Mouse (Mus musculus): ENCODE measurements around the gene Tpcn2. TPM values are rescaled to one million over a fixed set of nuclear protein-coding genes. Genes with fewer than 3 reads are reported as not detected.
A peak's percentile ranks its signal among the peaks of the same experiment; 100 is the strongest.

Tpcn2 gene
- 2.4 and 2.8 TPM in 2 replicates for polyA plus RNA-seq (2014; fragmentation: Nextera tagmentation; extraction: Ambion mirVana)

DNA sequence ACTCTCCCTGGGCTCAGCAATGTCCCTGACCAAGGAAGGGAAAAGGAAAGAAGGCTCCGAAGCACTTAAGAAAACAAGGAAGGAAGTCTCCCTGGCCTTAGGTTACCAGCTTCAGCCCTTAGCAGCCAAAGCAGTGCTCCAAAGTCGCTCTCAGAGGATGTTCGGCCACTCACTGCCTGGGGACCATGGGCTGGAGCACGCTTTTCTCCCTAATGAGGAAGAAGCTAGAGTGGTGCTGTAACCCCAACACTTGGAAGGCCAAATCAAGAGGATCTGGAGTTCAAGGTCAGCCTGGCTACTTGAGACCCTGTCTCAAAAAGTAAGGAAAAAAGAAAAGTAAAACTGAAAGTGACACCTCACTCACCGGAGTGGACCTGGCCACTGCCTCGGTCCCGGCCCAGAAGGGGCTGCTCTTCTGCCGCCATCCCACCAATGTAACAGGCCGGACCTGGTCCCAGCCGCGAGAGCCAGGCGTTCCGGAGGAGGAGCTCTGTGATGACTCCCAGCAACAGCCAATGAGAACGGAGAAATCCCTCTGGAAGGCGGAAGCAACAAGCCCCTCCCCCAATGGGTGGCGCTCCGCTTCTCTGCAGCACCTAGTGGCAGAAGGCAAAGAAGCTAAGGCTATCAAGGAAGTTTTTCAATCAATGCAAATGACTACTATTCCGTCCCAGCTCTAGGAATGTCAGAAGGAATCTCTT is at the start of gene Tpcn2:
Gene Tpcn2, minus strand, starts transcription at position 525 of the 701 bp plus-strand sequence.
- DNase-seq (ENCODE audit: low spot score) (peak; percentile 96), ATAC-seq (replicated peaks; ENCODE audit: low FRiP score) (peak; percentile 93)
- Histone ChIP-seq H3K9ac (ENCODE audit: low read length) (peak within 1 kb of the TSS; percentile 55), H3K4me3 (ENCODE audit: low read depth, low read length) (peak within 1 kb of the TSS; percentile 48), H3K4me1 (replicated peaks; ENCODE audit: control insufficient read depth, insufficient read depth, low read length) (no peaks in the 10 kb centered on the region), H3K27me3 (ENCODE audit: control insufficient read depth, insufficient read depth, low read length) (no peaks in the 10 kb centered on the region), H3K27ac (ENCODE audit: low read depth, low read length) (no peak within 1 kb of the TSS), H3K4me2 (ENCODE audit: low read depth, low read length, severe bottlenecking) (peak within 1 kb of the TSS; percentile 58), H3K9me3 (ENCODE audit: control insufficient read depth, low read length) (no peaks in the 10 kb centered on the region), H3K36me3 (ENCODE audit: control insufficient read depth, insufficient read depth, low read length) (no peaks in the 10 kb centered on the region; the same call in 1 of the 2 replicates)
- WGBS, result 5% methylated on average over 18 of the region's 18 CpGs

DNA sequence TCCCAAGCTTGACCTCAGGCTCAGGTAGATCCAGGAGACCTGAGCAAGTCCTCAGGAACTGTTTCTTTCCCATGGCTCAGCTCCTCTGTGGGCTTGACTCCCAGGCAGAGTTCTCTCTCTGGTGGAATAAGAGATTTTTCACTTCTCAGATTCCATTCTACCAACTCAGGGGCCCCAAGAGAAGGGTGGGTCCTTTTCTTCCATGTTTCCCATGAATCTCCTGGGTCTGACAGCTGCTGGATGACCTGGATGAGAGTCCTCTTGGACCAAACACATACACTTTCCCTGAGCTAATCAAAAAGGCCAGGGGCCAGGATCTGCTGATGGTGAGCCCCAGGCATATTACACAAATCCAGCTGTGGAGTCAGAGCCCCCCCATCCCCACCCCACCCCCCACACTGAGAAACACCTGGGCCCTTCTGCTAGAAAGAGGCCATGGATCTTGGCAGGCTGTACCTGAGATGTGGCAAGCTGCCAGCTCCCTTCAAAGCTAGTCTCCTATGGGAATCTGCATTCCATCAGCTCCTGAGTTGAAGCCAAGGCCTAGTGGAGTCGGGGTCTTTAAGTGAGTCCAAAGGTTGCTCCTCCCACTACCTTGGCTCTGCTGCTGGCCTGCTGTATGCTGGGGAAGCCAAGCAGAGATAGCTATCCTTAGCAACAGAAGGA is 48.7 kb upstream of the Tpcn2 start:
- Histone ChIP-seq H3K4me3 (ENCODE audit: low read depth, low read length) (no peak overlapping the region), H3K27me3 (ENCODE audit: control insufficient read depth, insufficient read depth, low read length) (no peaks in the 10 kb centered on the region), H3K27ac (ENCODE audit: low read depth, low read length) (no peak overlapping the region), H3K9ac (ENCODE audit: low read length) (no peak overlapping the region), H3K4me1 (replicated peaks; ENCODE audit: control insufficient read depth, insufficient read depth, low read length) (0 out of 2 replicates have a peak, but pooled peaks cover 3% of the 10 kb centered on the region), H3K4me2 (ENCODE audit: low read depth, low read length, severe bottlenecking) (no peak overlapping the region), H3K36me3 (ENCODE audit: control insufficient read depth, insufficient read depth, low read length) (no peaks in the 10 kb centered on the region), H3K9me3 (ENCODE audit: control insufficient read depth, low read length) (no peaks in the 10 kb centered on the region)
- WGBS, result 55% methylated on average over 1 of the region's 1 CpGs
- ATAC-seq (replicated peaks; ENCODE audit: low FRiP score), result no peak
- no peak for DNase-seq (ENCODE audit: low spot score)

DNA sequence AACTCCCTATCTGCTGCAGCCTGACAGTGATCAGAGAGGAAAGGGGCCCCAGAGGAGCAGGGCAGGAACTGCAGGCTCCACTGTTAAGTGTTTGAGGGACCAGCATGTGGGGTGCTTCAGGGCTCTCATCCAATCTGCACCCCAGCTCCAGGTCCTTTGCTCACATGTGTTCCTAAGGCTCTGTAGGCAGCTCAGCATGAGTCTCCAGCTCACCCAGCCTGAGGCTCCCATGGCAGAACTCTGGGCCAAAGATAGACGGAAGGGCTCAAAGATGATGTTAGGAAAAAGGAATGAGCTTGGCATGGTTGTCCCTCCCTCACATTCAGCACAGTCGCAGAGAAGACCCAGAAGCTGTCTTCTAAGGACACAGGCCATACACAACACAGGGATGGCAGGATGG is 46.8 kb upstream of the Tpcn2 start:
- H3K4me3 ChIP-seq (ENCODE audit: low read depth, low read length), result no peak overlapping the region
- H3K4me2 ChIP-seq (ENCODE audit: low read depth, low read length, severe bottlenecking), result no peak overlapping the region
- DNase-seq (ENCODE audit: low spot score), result no peak
- no peaks in the 10 kb centered on the region for H3K36me3 ChIP-seq (ENCODE audit: control insufficient read depth, insufficient read depth, low read length)
- WGBS, result 89% methylated on average over 2 of the region's 2 CpGs
- 0 out of 2 replicates have a peak, but pooled peaks cover 3% of the 10 kb centered on the region for H3K4me1 ChIP-seq (replicated peaks; ENCODE audit: control insufficient read depth, insufficient read depth, low read length)
- H3K27ac ChIP-seq (ENCODE audit: low read depth, low read length), result no peak overlapping the region
- H3K27me3 ChIP-seq (ENCODE audit: control insufficient read depth, insufficient read depth, low read length), result no peaks in the 10 kb centered on the region
- ATAC-seq (replicated peaks; ENCODE audit: low FRiP score), result no peak
- H3K9ac ChIP-seq (ENCODE audit: low read length), result no peak overlapping the region
- H3K9me3 ChIP-seq (ENCODE audit: control insufficient read depth, low read length), result no peaks in the 10 kb centered on the region

DNA sequence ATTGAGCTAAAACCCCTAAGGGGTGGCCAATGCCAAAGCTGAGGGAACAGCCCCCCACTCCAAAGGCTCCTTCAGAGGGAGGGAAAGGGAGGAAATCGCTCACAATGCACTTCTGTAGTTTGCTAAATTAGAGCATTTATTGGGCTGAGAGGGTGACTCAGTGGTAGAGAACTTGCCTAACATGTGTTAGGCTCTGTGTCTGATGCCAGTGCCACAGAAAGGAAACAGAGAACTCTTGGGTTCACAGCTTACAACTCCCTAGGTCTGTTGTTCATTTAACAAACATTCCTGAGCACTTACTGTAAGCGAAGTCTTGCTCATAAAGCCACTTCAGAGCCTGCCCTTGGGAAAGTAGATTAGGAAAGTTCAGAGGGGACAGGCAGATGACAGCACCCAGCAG is 46.2 kb upstream of the Tpcn2 start:
- Histone ChIP-seq H3K9ac (ENCODE audit: low read length) (no peak overlapping the region), H3K4me1 (replicated peaks; ENCODE audit: control insufficient read depth, insufficient read depth, low read length) (0 out of 2 replicates have a peak, but pooled peaks cover 3% of the 10 kb centered on the region), H3K27ac (ENCODE audit: low read depth, low read length) (no peak overlapping the region), H3K9me3 (ENCODE audit: control insufficient read depth, low read length) (no peaks in the 10 kb centered on the region), H3K27me3 (ENCODE audit: control insufficient read depth, insufficient read depth, low read length) (no peaks in the 10 kb centered on the region), H3K36me3 (ENCODE audit: control insufficient read depth, insufficient read depth, low read length) (no peaks in the 10 kb centered on the region), H3K4me2 (ENCODE audit: low read depth, low read length, severe bottlenecking) (no peak overlapping the region), H3K4me3 (ENCODE audit: low read depth, low read length) (no peak overlapping the region)
- WGBS, result 70% methylated on average over 2 of the region's 2 CpGs
- DNase-seq (ENCODE audit: low spot score) (no peak), ATAC-seq (replicated peaks; ENCODE audit: low FRiP score) (no peak)

DNA sequence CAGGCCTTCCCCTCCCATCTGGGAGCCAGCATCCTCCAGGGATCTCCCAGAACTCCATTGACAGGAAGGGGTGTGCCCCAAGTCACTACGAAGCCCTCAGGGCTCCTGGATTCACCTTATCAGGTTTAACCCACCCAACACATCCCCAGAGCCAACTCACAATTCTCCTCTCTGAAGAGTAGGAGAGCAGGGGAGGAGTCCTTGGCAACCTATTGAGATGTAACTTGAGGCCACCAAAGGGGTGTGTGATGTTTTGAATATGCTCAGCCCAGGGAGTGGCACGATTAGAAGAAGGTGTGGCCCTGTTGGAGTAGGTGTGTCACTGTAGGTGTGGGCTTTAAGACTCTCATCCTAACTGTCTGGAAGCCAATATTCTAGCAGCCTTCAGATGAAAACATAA is 41.9 kb upstream of the Tpcn2 start:
- H3K4me1 ChIP-seq (replicated peaks; ENCODE audit: control insufficient read depth, insufficient read depth, low read length), result 0 out of 2 replicates have a peak, but pooled peaks cover 3% of the 10 kb centered on the region
- H3K27me3 ChIP-seq (ENCODE audit: control insufficient read depth, insufficient read depth, low read length), result no peaks in the 10 kb centered on the region
- H3K4me2 ChIP-seq (ENCODE audit: low read depth, low read length, severe bottlenecking), result no peak overlapping the region
- no peaks in the 10 kb centered on the region for H3K36me3 ChIP-seq (ENCODE audit: control insufficient read depth, insufficient read depth, low read length)
- H3K9ac ChIP-seq (ENCODE audit: low read length), result no peak overlapping the region
- H3K9me3 ChIP-seq (ENCODE audit: control insufficient read depth, low read length), result no peaks in the 10 kb centered on the region
- no peak for ATAC-seq (replicated peaks; ENCODE audit: low FRiP score)
- no peak overlapping the region for H3K27ac ChIP-seq (ENCODE audit: low read depth, low read length)
- DNase-seq (ENCODE audit: low spot score), result no peak
- H3K4me3 ChIP-seq (ENCODE audit: low read depth, low read length), result no peak overlapping the region
- 71% methylated on average over 2 of the region's 2 CpGs for WGBS

DNA sequence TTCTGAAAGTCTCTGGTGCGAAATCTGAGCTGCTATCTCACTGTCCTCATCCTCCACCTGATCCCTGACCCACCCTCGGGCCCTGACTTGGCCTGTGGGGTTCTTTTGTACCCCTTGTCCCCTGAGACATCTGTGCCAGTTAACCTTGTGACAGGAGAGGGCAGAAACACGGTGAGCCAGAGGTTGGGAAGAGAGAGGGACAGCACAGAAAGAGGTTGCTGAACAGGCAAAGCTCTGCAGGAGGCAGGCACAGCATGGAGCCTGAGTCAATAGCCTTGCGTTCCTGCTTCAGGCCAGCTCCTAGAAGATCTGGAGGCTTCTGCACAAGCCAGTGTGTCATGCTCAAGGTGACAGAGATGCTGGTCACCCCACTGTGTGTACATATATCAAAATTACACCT is 39.8 kb upstream of the Tpcn2 start:
- no peaks in the 10 kb centered on the region for H3K9me3 ChIP-seq (ENCODE audit: control insufficient read depth, low read length)
- no peak overlapping the region for H3K9ac ChIP-seq (ENCODE audit: low read length)
- no peaks in the 10 kb centered on the region for H3K36me3 ChIP-seq (ENCODE audit: control insufficient read depth, insufficient read depth, low read length)
- no peaks in the 10 kb centered on the region for H3K27me3 ChIP-seq (ENCODE audit: control insufficient read depth, insufficient read depth, low read length)
- H3K4me3 ChIP-seq (ENCODE audit: low read depth, low read length), result no peak overlapping the region
- DNase-seq (ENCODE audit: low spot score) (no peak), ATAC-seq (replicated peaks; ENCODE audit: low FRiP score) (no peak)
- no peak overlapping the region for H3K4me2 ChIP-seq (ENCODE audit: low read depth, low read length, severe bottlenecking)
- 35% methylated on average over 4 of the region's 4 CpGs for WGBS
- no peaks in the 10 kb centered on the region for H3K4me1 ChIP-seq (replicated peaks; ENCODE audit: control insufficient read depth, insufficient read depth, low read length)
- no peak overlapping the region for H3K27ac ChIP-seq (ENCODE audit: low read depth, low read length)

DNA sequence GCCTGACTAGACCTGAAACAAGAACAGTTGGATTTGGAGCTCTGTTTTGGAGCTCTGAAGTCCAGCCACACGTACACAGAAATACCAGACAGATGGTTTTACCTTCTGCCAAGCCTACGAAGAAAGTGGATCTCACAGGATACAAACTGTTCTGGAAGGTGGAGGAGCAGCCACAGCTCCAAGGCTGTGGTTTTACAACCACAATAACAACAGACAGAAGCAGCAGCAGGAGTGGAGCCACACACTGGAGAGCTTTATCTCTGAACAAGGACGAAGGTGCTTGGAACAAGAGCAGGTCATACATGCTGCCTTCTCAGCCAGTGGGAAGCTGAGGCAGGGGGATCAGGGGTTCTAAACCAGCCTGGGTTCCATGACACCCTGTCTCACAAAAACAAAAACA is 35.7 kb upstream of the Tpcn2 start:
- ATAC-seq (replicated peaks; ENCODE audit: low FRiP score), result no peak
- DNase-seq (ENCODE audit: low spot score), result no peak
- H3K4me3 ChIP-seq (ENCODE audit: low read depth, low read length), result no peak overlapping the region
- H3K4me1 ChIP-seq (replicated peaks; ENCODE audit: control insufficient read depth, insufficient read depth, low read length), result no peaks in the 10 kb centered on the region
- H3K36me3 ChIP-seq (ENCODE audit: control insufficient read depth, insufficient read depth, low read length), result no peaks in the 10 kb centered on the region
- no peak overlapping the region for H3K4me2 ChIP-seq (ENCODE audit: low read depth, low read length, severe bottlenecking)
- WGBS, result 83% methylated on average over 3 of the region's 3 CpGs
- H3K27me3 ChIP-seq (ENCODE audit: control insufficient read depth, insufficient read depth, low read length), result no peaks in the 10 kb centered on the region
- no peak overlapping the region for H3K9ac ChIP-seq (ENCODE audit: low read length)
- no peak overlapping the region for H3K27ac ChIP-seq (ENCODE audit: low read depth, low read length)
- no peaks in the 10 kb centered on the region for H3K9me3 ChIP-seq (ENCODE audit: control insufficient read depth, low read length)

DNA sequence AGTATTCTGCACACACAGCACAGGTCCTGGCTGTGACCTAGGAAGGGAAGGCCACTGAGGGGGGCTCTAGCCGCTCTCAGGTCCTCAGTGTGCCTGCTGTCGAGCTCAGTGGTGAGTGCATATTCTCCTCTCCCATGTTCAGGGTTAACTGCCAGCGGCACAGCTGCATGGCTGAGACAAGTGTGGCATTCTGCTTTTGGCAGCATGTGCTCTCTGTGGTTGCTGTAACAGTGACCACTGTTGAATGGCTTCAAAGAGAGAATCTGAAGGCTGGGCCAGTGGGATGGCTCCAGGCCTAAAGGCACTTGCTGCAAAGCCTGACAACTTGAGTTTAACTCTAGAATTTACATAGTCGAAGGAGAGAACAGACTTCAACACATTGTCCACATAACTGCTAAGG is 33.7 kb upstream of the Tpcn2 start:
- WGBS, result 74% methylated on average over 4 of the region's 4 CpGs
- no peak for ATAC-seq (replicated peaks; ENCODE audit: low FRiP score)
- H3K27me3 ChIP-seq (ENCODE audit: control insufficient read depth, insufficient read depth, low read length), result no peaks in the 10 kb centered on the region
- no peaks in the 10 kb centered on the region for H3K36me3 ChIP-seq (ENCODE audit: control insufficient read depth, insufficient read depth, low read length)
- no peak for DNase-seq (ENCODE audit: low spot score)
- H3K9me3 ChIP-seq (ENCODE audit: control insufficient read depth, low read length), result no peaks in the 10 kb centered on the region
- no peak overlapping the region for H3K4me2 ChIP-seq (ENCODE audit: low read depth, low read length, severe bottlenecking)
- H3K4me1 ChIP-seq (replicated peaks; ENCODE audit: control insufficient read depth, insufficient read depth, low read length), result no peaks in the 10 kb centered on the region
- H3K27ac ChIP-seq (ENCODE audit: low read depth, low read length), result no peak overlapping the region
- no peak overlapping the region for H3K4me3 ChIP-seq (ENCODE audit: low read depth, low read length)
- no peak overlapping the region for H3K9ac ChIP-seq (ENCODE audit: low read length)
